Mouse (Mus musculus): Measurements from ENCODE around the gene Mtus2.

Mtus2 gene

DNA sequence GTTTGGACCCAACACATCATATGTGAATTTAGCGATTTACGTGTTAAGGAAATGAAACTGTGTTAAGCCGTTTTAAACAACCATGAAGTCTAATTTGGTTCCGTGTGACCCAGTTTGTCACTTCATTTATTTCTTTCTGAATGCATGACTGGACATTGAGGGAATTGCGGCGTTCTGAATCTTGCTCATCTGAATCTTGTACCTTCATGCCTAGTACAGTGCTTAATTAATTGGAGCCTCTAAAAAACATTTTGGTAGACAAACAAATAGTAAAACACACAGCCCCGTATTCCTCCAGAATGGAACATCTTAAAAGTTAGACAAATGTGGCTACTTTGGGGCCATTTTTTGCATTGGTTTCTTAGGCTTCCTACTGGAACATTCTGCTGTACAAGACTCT is 84.5 kb downstream of the Mtus2 start:
- DNase-seq (ENCODE audit: low spot score): no peak

DNA sequence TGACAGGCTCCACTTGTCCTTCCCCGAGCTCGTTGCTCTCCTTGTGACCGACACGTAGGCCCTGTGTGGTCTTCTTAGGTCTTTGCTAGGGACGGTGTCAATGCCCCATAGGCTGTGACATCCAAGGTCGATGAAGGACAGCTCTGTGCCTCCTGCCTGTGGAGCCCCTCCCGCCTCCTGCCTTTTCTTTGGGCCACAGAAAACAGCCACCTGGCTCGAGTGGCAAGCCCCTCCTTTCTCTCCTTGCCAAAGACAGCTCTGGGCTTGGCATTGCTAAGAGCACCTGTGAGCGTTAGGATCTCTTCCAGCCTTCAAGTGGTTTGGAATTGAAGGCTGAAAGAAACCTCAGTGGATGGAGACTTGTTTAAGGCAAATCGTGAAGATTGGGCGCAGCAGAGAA is 91.1 kb downstream of the Mtus2 start:
- no peak for DNase-seq (ENCODE audit: low spot score)

DNA sequence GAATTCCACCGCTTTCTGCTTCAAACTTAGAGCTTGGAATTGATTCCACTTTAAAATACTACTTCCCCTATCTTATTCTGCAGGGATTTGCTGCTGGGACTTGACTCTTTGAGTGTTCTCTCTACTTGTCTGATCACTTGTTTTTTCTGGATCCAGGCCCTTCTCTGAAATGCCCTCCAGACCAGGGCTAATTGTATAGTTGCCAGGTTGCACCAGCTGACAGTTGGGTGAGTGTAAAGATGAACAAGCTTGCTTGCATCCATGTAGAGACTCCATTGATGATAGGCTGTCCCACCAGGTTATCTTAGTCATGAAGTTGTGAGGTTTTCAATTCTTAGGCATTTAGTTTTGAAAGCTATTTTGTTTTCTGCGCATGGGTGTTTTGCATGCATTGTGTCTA is 92.2 kb downstream of the Mtus2 start:
- no peak for DNase-seq (ENCODE audit: low spot score)

DNA sequence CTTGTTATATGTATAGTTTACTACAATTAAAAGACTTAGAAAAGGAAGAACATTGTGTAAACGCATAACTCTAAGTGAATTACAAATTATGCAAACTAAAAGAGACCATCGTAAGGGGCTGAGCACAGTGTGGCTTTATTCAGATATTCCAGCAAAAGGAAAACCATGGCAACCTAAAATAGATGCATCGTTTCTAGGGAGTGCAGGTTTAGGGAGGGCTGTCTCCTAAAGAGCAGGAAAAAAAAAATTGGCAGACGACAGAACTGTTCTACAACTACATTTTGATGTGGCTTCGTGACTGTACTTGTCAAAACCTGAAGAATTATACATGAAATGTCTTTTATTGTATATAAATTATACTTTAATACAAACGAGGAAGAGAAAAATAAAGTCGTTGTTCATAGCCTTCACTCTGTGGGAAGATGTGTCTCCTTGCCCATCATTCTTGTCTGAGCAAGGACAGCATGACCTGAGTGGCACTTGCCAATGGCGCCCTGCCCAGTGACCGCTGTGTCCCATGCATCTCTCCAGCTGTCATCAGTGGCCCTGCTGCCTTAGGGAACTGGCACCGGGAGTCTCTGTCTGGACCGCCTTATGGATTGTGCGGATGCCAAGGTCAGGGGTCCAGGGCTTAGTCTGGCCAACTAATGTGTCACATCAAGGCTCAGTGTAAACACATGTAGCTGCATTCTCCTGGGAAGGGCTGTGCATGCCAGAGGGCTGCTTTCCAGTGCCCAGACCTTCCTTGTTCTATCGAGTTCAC is 95.9 kb downstream of the Mtus2 start:
- no peak for DNase-seq (ENCODE audit: low spot score)

DNA sequence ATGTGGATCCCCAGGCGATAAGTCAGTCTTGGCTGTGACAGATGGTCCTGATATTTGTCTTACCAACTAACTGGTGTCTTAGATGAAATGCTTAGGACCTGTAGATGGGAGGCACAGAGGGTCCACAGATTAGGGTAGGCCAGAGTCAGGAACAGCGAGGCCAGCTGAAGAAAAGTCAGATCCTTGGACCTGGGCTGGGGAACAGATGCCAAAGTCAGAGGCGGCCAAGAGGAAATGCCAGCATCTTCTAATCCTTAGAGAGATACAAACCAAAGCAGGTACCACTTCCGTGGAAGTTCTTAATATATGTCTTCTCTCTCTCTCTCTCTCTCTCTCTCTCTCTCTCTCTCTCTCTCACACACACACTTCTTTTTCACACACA is 96.5 kb downstream of the Mtus2 start:
- no peak for DNase-seq (ENCODE audit: low spot score)

DNA sequence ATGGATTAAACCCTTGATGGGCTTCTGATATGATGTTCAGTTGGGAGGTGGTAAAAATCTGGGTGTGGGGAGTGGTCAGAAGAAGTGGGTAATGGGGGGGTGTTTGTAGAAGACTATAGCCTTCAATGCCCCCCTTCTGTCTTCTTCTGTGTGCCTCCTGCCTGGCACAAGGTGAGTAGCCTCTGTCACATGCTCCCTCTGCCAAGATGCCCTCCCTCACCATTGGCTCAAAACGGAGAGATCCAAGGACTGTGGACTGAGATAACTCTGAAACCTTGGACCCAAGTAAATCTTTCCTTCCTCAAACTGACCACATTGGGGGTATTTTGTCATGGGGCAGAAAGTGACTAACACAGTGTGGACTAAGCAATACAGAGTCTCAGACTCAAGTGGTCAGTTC is 99.7 kb downstream of the Mtus2 start:
- DNase-seq (ENCODE audit: low spot score): no peak

DNA sequence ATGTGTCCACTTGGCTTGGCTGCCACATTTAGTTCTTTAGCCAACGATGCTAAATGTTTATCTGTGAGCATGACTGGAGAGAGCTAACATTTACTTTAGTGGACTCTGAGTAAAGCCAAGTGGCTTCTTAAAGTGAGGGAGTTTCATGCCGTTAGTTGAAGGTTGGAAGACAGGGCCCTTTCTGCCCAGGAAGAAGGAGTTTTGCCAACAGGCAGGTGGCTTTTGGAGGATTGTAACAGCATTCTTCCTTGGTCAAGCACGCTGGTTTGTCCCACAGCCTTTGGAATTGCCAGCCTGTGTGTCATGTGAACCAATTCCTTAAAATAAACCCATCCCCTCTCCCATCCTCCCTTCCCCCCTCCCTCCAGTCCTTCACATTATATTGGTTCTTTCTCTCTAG is 100.3 kb downstream of the Mtus2 start:
- DNase-seq (ENCODE audit: low spot score): no peak

DNA sequence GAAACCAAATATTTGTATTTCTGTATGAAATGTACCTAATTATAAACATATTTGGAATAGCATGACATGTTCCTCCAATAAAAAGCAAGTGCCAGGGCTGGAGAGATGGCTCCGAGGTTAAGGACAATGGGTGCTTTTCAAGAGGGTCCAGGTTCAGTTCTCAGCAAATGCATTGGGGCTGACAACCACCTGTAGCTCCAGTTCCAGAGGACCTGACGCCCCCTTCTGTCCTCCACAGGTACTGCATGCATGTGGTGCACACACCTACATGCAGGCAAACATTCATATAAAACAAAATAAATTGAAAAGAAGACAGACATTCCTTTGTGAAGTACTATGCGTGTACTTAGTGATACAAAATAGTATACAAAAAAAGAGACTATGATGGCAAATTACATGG is 102.2 kb downstream of the Mtus2 start:
- DNase-seq (ENCODE audit: low spot score): no peak

DNA sequence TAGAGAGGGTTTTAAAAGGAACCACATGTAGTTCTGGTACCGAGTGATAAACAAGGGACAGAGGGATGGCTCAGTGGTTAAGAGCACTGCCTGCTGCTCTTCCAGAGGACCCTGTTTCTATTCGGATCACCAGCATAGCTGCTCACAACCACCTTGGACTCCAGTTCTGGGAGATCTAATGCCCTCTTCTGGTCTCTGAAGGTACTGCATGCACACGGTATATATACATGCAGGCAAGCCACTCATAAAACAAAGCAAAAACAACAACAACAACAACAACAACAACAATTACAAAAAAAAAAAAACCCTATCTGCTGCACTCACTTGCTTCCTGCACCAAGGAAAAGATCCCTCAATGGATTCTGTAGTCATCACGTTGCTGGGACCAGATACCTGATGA is 104.7 kb downstream of the Mtus2 start:
- no peak for DNase-seq (ENCODE audit: low spot score)

DNA sequence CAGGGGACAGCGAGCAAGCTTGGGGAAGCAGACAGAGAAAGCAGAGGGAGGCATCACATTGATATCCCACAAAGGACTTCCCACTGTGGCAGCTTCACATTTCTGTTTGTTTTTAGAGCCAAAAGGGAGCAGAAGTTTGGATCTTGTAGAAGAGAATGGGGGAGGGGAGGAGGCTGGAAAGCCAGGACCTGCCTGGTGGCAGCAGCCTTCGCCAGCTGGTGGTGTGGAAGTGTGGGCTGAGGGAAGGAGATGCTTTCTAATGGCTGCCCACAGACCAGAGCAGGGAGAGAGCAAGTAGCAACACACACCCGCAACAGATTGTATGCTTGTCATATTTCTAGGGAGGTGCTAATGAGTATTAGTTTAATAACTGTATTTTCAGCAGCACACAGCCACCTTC is 106.6 kb downstream of the Mtus2 start:
- no peak for DNase-seq (ENCODE audit: low spot score)

DNA sequence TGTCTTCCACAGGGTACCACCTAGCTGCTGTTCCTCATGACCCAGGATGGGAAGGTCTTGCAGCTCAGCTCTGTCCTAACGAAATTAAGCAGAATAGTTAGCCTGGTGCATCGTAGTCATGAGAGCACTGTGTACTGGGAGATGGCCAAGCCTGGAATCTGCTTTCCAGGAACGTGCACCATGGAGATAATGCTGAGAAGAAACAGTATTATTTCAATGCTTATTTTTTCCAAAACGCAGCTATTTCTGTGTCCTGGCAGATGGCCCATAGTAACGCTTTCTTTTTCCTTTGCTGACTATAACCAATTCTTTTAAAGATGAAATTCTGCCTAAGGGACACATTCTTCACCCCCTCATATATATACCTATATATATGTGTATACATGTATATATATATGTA is 108.1 kb downstream of the Mtus2 start:
- DNase-seq (ENCODE audit: low spot score): no peak

DNA sequence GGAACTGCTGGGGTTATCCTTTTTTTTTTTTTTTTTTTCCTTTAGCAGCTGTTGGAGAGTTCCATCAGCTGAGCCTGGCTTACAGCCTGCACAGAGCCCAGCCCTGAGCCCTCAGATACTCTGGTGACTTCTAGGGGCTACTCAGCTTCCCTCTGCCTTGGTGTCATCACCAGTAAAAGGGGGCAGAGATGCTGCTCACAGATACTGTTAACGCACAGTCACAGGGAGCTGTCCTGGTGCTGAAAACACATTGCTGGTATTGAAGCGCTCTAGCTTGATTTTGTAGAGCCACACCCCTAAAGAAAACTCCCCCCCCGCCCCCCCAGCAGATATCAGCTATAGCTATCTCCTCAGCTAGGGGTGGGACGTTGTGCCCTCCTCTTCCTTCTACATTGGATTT is 112.8 kb downstream of the Mtus2 start:
- DNase-seq (ENCODE audit: low spot score): no peak

DNA sequence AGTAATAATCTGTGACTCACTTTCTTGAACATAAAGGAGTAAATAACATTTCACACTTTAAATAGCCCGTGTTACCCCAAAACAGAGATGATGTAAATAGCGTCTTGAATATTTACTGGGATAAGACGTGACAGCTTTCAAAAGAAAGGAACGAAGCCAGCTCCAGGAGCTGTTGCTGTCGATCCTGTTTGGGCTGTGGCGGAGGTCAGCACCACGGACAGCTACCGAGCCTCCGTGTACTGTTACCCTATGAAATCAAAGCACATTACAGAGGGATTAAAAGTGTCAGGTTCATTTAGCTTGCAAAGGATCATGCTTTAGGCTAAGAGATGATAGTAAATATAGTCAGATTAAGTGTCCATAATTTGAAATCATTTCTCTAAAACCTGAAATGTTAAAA is 114.7 kb downstream of the Mtus2 start:
- DNase-seq (ENCODE audit: low spot score): no peak

DNA sequence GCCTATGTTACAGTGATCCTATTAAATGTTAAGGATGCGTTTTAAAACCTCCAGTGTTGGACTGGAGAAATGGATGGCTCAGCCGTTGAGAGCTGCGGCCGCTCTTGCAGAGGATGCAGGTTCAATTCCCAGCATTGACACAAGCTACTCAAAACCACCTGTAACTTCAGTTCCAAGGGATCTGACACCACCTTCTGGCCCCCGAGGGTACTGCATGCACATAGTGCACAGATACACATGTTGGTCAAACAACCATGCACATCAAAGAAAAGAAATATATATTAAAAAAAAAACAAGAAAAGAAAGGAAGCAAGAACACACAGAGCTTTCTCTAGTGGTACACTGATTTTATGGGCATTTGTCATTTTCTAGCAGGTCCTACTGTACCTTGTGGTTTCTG is 116.3 kb downstream of the Mtus2 start:
- no peak for DNase-seq (ENCODE audit: low spot score)

DNA sequence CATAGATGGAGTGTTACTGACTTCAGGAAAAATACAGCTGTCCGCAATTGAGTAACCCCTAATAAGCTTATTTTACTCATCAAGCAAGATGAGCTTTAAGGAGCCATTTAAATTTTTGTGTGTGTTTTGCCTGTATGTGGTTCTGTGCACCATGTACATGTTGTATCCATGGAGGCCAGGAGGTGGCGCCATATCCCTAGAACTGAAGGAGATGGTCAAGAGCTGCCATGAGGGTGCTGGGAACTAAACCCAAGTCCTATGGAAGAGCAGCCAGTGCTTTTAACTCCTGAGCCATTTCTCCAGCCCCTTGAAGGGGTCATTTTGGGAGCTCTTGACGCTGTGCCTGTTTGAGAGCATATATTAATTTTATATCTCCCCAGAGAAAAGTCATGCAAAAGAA is 122.6 kb downstream of the Mtus2 start:
- DNase-seq (ENCODE audit: low spot score): no peak

DNA sequence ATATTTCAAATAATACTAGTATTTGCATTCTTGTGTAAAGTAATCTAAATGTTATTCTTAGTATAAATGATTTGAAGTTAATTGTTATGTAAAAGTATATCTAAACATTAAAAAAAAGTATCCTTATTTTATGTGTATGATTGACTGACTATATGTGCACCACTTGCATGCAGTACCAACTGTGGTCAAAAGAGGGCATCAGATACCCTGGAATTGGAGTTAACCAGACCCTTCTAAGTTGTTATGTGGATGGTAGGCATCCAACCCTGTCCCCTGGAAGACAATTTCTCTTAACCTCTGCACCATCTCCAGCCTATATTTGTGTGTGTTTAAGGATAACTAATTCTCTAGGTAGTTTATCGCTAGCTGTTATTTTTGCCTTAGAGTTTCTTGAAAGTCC is 126.4 kb downstream of the Mtus2 start:
- no peak for DNase-seq (ENCODE audit: low spot score)

DNA sequence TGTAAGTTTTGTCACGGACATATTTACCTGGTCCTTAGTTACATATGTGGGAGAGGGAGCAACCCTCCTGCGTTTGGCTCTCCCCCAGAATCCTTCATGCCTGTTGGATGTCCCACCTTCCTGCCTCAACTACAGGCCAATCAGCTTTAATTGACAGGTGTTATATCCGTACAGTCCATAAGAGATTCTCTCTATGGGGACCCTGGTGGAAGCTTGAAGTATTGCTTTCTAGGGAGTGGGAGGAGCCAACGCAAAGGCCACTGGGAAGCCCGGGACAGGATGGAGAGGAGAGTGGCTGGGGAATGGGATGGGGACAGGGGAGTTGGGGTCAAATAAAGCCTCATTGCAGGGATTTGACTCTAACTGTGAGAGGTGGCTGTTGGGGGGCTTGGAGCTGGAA is 127.6 kb downstream of the Mtus2 start:
- DNase-seq (ENCODE audit: low spot score): no peak

DNA sequence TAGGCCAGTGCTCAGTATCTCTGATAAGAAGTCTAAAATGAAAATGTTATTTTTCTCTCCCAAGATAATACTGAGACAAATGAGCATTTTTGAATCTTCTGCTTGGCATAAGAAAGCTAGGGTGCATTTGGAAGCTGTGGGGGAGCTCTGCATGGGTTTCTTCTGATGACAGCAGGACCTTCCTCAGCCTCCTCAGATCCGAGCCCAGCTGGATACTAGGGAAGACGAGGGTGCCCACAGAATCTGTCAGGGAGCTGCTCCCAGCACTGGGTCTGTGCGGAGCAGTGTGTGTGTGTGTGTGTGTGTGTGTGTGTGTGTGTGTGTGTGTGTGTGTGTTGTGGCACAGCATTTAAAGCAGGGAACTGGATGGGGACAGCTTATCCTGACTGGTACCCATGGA is 130.7 kb downstream of the Mtus2 start:
- DNase-seq (ENCODE audit: low spot score): no peak

DNA sequence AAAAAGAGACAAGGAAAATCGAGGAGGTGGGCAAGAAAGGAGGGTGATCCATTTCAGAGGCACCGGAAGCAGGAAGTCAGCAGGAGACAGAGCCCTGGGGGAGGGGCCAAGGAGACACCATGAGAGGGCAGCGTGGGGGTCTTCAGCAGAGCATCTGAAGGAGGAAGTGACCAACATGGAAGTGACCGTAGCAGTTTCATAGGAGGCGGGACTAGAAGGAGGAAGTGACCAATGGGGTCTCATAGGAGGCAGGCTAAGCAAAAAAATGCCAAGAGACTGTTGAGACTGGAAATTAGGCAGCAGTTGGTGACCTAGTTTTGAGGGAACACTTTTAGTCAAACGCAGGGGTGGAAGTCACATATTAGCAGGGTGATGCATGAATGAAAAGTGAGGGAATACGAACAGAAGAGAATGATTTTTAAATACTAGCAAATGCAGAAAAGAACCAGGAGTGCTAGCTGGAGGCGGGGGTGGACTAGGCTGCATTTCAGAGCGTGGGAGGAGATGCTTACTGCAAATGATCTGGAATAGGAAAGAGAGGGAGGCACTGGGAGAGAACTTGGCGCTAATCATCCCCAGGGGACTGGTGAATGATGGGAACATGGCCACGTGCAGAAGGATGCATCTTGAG is 133.2 kb downstream of the Mtus2 start:
- no peak for DNase-seq (ENCODE audit: low spot score)

DNA sequence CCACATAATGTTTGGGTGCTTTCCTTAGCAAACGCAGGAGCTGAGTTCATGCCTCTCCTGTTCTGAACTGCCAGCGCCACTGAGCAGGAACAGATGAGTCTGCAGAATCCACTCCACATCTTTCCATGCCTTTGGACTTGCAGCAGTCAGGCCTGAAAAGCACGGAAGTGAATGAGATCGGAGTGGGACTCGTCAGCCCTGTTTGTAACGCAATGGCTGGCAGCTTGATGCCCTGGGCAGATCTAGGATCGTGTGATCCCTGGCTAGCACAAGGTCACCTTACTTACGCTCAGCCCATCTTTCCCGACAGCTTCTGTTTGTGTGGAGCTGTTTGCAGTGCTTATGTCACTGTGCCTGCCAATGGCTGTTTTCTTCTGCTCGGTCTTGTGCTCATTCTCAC is 137.5 kb downstream of the Mtus2 start:
- no peak for DNase-seq (ENCODE audit: low spot score)

DNA sequence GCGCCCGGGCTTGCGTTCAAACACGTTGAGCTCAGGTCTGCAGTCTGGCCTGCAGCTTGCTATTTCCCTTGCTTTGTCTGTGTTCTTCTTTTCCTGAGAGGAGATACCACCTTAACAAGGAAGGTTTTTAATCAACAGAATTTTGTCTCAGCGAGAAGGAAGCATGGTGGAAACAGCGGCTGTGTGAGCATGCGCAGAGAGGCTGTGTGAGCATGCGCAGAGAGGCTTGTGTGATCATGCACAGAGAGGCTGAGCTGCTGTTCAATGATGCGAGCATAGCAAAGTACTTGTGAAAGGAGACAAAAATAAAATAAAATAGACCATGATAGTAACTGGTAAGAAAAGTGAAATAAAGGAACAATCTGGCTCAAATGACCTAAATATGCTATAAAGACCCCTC is 142.2 kb downstream of the Mtus2 start:
- DNase-seq (ENCODE audit: low spot score): no peak

DNA sequence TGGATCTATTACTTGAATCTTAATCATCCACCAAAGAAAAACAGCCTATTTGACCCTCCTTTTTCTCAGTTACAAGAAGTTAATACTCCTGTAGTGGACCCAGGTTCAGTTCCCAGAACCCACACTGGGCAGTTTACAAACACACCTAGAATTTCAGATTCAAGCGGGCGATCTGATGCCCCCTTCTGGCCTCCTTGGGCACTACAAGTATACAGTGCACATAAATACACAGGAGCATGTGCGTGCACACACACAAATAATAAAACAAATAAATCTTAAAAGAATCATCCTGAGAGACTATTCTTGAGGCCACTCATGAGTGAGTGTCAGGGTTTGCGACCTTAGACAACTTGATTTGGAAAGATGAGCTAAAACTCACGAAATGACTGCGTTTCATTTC is 150.2 kb downstream of the Mtus2 start:
- DNase-seq (ENCODE audit: low spot score): no peak

DNA sequence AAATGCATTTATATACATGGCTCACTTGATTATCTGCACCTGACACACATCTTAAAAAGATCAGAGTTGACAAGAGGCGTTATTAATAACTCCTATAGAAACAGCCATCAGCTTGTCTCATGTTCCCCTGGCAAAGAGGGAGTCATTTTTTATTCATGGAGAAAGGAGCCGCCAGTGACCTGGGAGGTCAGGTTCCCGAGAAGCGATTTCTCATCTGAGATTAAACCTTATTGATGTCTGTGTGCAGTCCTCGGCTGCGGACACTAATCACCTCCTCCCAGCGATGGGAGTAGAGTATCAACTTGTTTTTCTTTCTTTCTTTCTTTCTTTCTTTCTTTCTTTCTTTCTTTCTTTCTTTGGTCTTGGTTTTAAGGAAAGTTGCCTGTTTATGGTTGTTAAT is 150.8 kb downstream of the Mtus2 start:
- no peak for DNase-seq (ENCODE audit: low spot score)

DNA sequence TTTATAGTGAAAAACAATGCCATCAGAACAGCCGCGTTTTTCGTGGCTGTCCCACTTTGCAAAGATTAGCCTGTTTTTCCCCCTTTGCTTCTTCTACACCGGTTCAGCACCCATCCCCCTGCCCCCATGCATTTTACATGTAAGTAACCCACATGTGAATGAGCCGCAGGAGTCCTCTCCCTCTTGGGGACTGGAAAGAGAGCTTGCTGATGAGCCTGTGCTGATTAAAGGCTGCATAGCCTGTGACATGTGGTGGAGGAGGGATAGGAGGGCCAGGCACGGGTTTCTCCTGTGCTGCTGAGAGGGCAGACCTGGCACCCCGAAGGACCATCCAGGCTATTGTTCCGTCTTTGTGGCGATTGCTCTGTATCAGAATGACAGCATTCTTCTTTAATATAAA is 151.2 kb downstream of the Mtus2 start:
- no peak for DNase-seq (ENCODE audit: low spot score)

All from spleen, adult 12 weeks (tissue).